Mouse (Mus musculus) regulatory T cell (primary cell): ENCODE measurements around the gene Idua.

Experiments
- in situ Hi-C: fragments of 300-600 bp; cut with MboI, MseI; formaldehyde crosslinking; loops from one replicate; pipeline ENCODE4 v1.15.1; 2025; ENCODE audit warnings: high pct_unique_total_duplicates

The Idua gene

DNA sequence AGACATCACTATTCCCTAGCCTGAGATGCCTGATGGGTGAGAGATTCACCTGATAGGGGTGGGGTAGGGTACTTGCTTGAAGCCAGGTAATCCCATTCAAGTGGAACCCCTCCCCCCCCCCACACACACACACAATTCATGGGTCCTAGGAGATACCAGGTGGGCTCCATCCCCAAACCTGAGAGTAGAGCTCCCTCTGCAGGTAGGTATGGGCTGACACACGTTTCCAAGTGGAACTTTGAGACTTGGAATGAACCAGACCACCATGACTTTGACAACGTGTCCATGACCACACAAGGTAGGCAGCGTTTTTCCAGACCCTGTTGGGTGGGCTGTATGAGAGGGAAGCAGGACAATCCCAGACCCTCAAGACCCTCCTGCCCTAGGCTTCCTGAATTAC lies 19.8 kb downstream of the Idua start:
- in situ Hi-C loops, result no loop called here

DNA sequence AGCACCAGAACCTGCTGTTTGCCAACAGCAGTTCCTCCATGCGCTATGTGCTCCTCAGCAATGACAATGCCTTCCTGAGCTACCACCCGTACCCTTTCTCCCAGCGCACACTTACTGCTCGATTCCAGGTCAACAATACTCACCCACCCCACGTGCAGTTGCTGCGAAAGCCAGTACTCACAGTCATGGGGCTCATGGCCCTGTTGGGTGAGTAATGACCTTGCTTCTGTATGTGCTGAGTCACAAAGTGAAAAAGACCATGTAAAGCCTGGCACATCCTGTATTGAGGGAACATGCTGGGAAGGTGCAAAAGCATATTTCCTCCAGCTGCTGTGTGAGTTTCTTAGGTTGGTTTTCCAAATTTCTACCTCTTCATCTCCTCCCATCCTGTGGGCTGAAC lies 20.7 kb downstream of the Idua start:
- in situ Hi-C loops, result no loop called here

DNA sequence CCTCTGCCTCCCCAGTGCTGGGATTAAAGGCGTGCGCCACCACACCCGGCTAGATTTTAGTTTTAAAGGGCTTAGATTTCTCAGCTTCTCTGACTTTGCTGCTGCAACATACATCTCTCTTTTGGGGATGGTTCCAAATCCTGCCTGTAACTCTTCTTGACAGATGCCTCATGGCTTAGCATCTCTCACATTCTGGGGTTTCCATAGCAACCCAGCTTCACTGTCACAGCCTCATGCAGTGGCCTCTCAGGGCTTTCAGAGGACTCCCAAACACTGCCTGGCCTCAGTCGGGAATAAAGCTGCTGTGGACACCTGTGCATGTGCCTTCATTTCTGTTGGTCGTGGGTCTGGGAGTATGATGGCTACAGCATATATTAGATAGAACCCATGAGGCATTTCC lies 29.0 kb downstream of the Idua start:
- in situ Hi-C loops, result no loop called here

DNA sequence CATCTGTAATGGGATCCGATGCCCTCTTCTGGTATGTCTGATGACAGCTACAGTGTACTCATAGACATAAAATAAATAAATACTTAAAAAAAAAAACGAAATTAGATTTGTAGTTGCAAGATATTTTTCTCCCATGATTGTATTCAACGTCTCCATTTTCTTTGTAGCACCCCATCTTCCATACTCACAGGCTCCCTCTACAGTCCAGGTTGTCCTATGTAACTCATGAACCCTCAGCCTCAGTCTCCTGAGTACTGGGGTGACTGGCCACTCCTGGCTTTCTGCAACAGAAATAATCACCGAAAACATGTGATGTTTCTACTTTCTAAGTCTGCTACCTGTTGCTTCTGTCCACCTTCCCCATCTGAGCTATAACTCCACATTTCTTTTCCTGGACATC lies 31.0 kb downstream of the Idua start:
- in situ Hi-C loops, result no loop called here

- in situ Hi-C loops, result no loop called here
These were observed 32.1 kb downstream of the Idua start, which contains the start of gene Fgfrl1 for GRCm38 (mm10) chr5:108692271-108692670. Gene Fgfrl1 (plus strand): TSS chr5:108692382.

DNA sequence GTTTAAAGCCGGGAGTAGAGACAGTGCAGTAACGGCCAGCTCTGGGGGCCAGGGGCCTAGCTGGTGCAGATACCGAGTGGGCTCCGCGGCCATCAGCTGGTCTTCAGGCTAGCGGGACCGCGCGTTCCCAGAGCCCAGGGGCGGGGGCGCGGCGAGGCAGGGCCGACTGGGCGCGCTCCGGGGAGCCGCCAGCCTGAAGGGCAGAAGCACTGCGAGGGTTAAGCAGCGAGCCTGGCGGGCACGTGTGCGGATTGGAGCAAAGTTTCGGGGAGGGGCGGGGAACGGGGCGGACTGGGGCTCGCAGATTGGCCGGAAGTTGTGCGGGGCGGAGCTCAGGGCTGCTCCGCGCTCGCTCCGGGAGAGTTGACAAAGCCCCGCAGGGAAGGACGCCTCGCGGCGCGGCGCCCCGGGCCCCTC lies 33.7 kb downstream of the Idua start:
- in situ Hi-C loops, result no loop called here

- in situ Hi-C loops, result no loop called here
These were observed 34.5 kb downstream of the Idua start for GRCm38 (mm10) chr5:108694352-108695261.

- in situ Hi-C loops, result no loop called here
These were observed 35.7 kb downstream of the Idua start for GRCm38 (mm10) chr5:108695861-108696260.

GRCm38 (mm10) chr5:108696542-108696941 lies 36.4 kb downstream of the Idua start:
- in situ Hi-C loops, result no loop called here

DNA sequence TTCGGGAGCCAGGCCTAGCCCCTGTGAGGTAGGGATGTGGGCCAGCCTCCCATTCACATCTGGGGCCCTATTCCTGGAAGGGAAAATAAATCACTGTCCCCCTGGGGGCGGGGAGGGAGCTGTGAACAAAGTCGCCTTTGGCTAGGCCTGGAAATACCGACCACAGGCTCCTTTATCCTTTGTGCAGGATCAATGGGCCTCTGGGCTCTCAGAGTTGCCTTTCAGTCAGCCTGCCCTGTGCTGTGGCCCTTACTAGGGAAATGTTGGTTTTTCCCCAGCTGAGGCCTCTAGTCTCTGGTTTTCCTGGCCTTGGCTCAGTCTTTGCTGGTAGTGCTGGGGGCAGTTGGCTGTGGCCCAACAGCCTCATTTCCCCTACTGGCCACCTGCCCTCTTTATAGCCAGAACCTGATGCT lies 37.2 kb downstream of the Idua start:
- in situ Hi-C loops, result no loop called here

- in situ Hi-C loops, result no loop called here
These were observed 40.2 kb downstream of the Idua start for GRCm38 (mm10) chr5:108700346-108700745.

- in situ Hi-C loops, result no loop called here
These were observed 41.4 kb downstream of the Idua start for GRCm38 (mm10) chr5:108701341-108702021.

DNA sequence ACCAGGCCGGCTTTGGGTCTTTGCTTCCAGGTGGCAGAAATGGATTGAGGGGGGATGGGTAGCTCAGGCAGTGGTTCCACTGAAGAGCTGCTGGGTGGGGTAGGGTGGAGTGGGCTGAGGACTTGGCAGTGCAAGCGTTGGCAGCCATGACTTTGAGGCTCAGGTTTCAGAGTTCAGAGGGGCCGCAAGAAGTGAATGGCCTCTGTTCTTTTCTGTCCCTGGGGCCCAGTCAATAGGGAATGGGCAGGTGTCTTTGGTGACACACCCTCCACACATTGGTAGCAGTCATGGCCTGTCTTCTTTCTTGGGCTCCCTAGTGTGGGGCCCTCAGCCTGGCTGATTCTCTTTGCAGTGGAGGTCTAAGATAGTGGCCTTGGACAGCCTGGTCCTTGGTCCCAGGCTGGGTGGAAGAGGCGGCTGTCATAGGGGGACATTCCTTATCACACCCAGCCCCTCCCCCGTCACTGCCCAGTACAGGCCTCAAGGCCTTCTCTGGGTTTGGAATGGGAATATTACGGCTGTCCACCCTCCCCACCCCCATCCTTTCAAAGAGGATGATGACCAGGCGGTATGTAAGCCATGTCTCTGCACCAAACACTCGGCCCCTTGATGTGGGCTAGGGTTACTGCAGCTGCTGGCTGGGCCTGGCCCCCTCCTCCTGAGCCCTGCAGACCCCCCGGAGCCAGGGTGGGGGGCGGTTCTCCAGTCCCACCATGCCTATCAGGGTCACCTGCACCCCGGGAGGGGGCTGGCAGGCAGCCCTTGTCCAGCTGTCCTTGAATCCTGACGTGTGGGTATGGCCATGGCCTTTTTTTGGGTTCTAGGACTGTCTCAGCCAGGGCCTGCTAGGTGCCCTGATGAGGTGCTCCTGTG lies 43.9 kb downstream of the Idua start:
- in situ Hi-C loops, result no loop called here

- in situ Hi-C loops, result no loop called here
These were observed 47.6 kb downstream of the Idua start for GRCm38 (mm10) chr5:108707758-108708157.

DNA sequence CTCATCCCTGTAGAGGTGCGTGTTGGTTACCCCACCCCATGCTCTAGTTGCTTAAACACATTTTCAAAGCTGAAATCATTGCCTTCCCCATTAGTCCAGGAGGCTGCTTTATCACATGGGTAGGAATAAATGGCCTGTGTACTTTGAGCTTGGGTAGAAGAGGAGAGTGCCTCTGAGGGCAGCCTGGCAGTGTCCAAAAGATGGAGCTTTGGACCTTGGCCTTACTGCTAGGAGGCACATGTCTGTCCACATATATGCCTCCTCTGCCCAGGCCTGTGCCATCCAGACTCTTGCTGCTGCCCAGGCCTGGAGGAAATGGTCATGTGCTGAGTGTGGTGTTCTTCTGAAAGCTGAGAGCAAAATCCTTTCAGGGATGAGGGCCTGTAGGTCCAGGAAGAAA lies 48.3 kb downstream of the Idua start:
- in situ Hi-C loops, result no loop called here

DNA sequence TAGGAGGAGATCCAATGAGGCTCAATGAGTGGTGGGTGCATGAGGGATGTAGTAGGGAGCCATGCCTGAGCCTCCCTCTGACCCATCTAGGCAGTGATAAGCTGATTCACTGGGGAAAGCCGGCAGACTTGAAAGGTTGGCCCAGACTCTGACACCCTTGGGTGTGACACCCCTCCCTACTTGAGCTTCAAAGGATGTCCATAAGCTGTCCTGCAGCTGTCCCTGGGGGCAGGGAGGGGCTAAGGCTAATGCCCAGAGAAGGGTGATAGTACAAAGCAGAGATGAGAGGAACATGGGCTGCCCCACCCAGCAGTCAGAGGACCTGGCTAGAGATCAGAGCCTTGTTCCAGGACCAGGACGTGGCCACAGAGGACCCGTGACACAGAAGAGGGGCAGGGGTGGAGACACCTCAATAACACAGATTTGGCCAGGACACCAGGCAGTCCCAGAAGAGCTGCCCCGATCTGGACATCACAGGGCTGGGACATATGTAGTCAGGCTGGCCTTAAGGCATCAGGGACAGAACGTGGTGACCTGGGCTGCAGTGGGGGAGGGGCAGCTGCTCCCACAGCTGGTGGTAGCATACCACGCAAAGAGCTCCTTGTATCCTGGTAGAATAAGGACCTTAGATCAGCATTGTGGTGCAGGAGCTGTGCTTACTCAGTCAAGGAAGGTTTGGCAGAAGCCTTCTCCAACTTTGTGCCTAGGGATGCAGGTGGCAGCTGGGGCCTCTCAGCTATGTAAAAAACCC lies 49.0 kb downstream of the Idua start:
- in situ Hi-C loops, result no loop called here

DNA sequence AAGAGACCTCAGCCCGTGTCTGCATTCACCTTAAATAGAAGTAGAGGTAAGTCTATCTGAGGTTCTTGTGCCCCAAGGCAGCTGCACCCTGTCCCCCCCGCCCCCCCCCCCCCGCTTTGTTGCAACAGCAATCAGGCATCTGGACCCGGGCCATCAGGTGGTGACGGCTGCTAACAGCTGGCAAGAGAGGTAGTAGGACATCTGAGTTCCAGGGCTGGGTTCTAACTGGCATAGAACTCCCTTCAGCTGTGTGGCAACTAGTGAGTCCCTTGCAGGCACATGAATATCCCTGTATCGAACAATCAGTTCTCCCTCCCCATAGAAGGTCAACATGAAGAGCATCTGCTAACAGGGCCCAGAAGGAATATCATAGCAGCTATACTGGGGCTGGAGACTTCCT lies 51.8 kb downstream of the Idua start:
- in situ Hi-C loops, result no loop called here

- in situ Hi-C loops, result no loop called here
These were observed 53.0 kb downstream of the Idua start for GRCm38 (mm10) chr5:108713096-108713495.

DNA sequence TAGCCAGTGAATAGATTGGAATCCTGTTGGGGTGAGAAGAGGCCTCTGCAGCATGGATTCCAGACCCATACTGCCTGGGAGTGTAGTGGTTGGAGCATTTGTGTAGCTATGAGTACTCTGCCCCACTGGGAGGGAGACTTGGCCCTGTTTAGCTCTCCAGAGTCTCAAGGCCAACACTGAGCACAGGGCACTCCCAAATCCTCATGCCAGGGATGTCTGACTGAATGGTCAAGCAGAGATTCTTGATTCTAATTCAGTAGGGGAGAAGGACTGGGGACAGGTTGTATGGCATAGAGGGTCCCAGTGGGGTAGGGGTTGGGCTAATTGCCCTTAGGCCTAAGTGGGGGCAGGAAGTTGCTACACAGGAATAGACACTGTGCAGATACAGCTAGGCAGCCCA lies 53.6 kb downstream of the Idua start:
- in situ Hi-C loops, result no loop called here

GRCm38 (mm10) chr5:108714149-108714548 lies 54.0 kb downstream of the Idua start:
- in situ Hi-C loops, result no loop called here

- in situ Hi-C loops, result no loop called here
These were observed 55.8 kb downstream of the Idua start for GRCm38 (mm10) chr5:108715974-108716373.
